Mouse (Mus musculus) liver, adult 2 months (tissue): Measurements from ENCODE around the gene AW822073. TPM values are rescaled to one million over a fixed set of nuclear protein-coding genes. Genes with fewer than 3 reads are reported as not detected.
"Not testable (repeated sequence)": the region's sequence is repeated elsewhere in the genome, so short reads cannot be mapped to it uniquely, and the experiment has no call there.

Source experiments
- DNase-seq: peaks from one replicate; pipeline ENCODE4 v3.0.0-alpha.2; 2011; ENCODE audit warnings: low read depth, low spot score; ENCODE audit errors: extremely low read depth
- H3K27ac ChIP-seq: fragments of 200-500 bp; replicated peaks from 2 replicates; pipeline ENCODE4 v1.5.1; 2012; ENCODE audit warnings: low read depth, mild to moderate bottlenecking, control low read depth, inconsistent platforms, low read length; ENCODE audit not compliant: insufficient read depth
- H3K27me3 ChIP-seq: fragments of 200-500 bp; 2 replicates; pipeline ENCODE4 v1.6.1; 2012; ENCODE audit warnings: mild to moderate bottlenecking, moderate library complexity, low read length, inconsistent platforms; ENCODE audit not compliant: control insufficient read depth, insufficient read depth
- H3K36me3 ChIP-seq: fragments of 200-500 bp; 2 replicates; pipeline ENCODE4 v1.6.1; 2012; ENCODE audit warnings: low read length, inconsistent platforms; ENCODE audit not compliant: control insufficient read depth, insufficient read depth
- H3K4me1 ChIP-seq: fragments of 200-500 bp; 2 replicates; pipeline ENCODE4 v1.6.1; 2011; ENCODE audit warnings: low read length; ENCODE audit not compliant: control insufficient read depth, insufficient read depth
- H3K4me3 ChIP-seq: fragments of 200-500 bp; 2 replicates; pipeline ENCODE4 v1.5.1; 2011; ENCODE audit warnings: low read depth, mild to moderate bottlenecking, control low read depth, low read length, moderate library complexity; ENCODE audit not compliant: insufficient read depth
- H3K79me2 ChIP-seq: fragments of 200-500 bp; 2 replicates; pipeline ENCODE4 v1.6.1; 2012; ENCODE audit warnings: inconsistent platforms, mild to moderate bottlenecking, low read length, moderate library complexity; ENCODE audit not compliant: control insufficient read depth, insufficient read depth
- H3K9ac ChIP-seq: fragments of 200-500 bp; 2 replicates; pipeline ENCODE4 v1.6.1; 2012; ENCODE audit warnings: low read depth, mild to moderate bottlenecking, control low read depth, inconsistent platforms, low read length
- WGBS: fragments of 180-500 bp; shearing (Covaris S2); methylation state at CpG from one replicate; pipeline ENCODE4 v1.1.7; 2018; 5-methylcytosine and 5-hydroxymethylcytosine counted together
- polyA plus RNA-seq: library from polyadenylated mRNA; depleted of rRNA; stranded (reverse); fragments of >200 nt; gene quantifications from 2 replicates; pipeline ENCODE4 v1.2.3, GENCODE M21; 2012
- total RNA-seq: library from RNA; depleted of rRNA; stranded (reverse); fragments of >200 nt; gene quantifications from 2 replicates; pipeline ENCODE4 v1.2.3, GENCODE M21; 2014

The AW822073 gene
- total and polyA plus RNA-seq, 2 experiments, result not detected

- DNase-seq, H3K27me3 ChIP-seq, H3K4me1 ChIP-seq, H3K9ac ChIP-seq, H3K36me3 ChIP-seq, H3K4me3 ChIP-seq, H3K27ac ChIP-seq, H3K79me2 ChIP-seq: not testable (repeated sequence)
- WGBS, result 82% methylated on average over 5 of the region's 7 CpGs
Observed at GRCm38 (mm10) chr10:58231088-58231487, 6.4 kb upstream of the AW822073 start.

DNA sequence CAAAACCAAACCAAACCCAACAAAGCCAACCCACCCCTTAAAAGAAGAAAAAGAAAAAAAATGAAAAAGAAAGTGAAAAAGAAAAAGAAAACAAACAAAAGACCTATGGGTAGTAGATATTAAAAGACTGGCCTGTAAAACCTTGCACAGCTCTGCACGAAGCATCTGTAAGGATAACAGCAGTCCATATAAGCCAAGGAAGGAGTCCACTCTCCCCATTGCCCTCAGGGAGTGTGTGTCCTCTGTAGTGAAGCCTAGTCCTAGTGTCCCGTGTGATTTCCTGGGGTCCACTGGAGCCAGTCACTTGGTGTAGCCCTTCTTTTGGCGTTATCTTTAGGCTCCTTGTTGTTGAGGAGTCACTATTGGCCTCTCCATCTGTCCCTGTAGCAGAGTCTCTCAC lies 5.3 kb upstream of the AW822073 start:
- not testable (repeated sequence) for DNase-seq, H3K27ac ChIP-seq, H3K79me2 ChIP-seq, H3K9ac ChIP-seq, H3K27me3 ChIP-seq, H3K36me3 ChIP-seq, H3K4me3 ChIP-seq, H3K4me1 ChIP-seq
- WGBS, result 55% methylated on average over 3 of the region's 3 CpGs

DNA sequence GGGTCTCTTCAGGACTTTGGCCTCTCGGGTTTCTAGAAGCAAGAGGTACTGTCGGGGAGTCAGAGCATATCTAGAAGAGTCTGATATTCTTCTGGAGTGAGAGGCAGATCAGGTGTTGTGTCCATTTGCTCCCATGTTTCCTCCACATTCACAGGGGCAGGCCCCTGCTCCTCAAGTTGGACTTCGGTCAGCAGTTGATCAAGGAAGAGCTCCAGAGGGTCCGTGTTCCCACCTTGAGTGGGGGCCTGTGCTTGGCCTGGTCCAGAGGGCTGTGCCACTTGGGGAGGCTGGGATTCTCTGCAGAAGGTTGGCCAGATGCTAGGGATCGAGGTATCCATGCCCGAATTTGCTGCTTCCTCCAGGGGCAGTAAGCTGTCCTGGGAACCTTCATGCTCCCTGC lies 3.1 kb upstream of the AW822073 start:
- not testable (repeated sequence) for H3K36me3 ChIP-seq, H3K79me2 ChIP-seq, H3K27ac ChIP-seq, H3K9ac ChIP-seq, DNase-seq, H3K27me3 ChIP-seq, H3K4me1 ChIP-seq, H3K4me3 ChIP-seq
- 83% methylated on average over 2 of the region's 6 CpGs for WGBS

- H3K9ac ChIP-seq, H3K27me3 ChIP-seq, H3K27ac ChIP-seq, H3K36me3 ChIP-seq, DNase-seq, H3K4me1 ChIP-seq, H3K4me3 ChIP-seq, H3K79me2 ChIP-seq: not testable (repeated sequence)
- WGBS, result 72% methylated on average over 4 of the region's 4 CpGs
Observed at GRCm38 (mm10) chr10:58226357-58226756, 1.6 kb upstream of the AW822073 start.

GRCm38 (mm10) chr10:58223972-58224805 lies 541 bp downstream of the AW822073 start:
- H3K9ac ChIP-seq, H3K4me1 ChIP-seq, DNase-seq, H3K27me3 ChIP-seq, H3K79me2 ChIP-seq, H3K36me3 ChIP-seq, H3K4me3 ChIP-seq, H3K27ac ChIP-seq: not testable (repeated sequence)
- 82% methylated on average over 31 of the region's 31 CpGs for WGBS

- H3K4me3 ChIP-seq, H3K79me2 ChIP-seq, H3K4me1 ChIP-seq, H3K27me3 ChIP-seq, H3K27ac ChIP-seq, H3K9ac ChIP-seq, H3K36me3 ChIP-seq, DNase-seq: not testable (repeated sequence)
- WGBS, result 78% methylated on average over 4 of the region's 6 CpGs
Observed at GRCm38 (mm10) chr10:58223161-58223560, 1.6 kb downstream of the AW822073 start.

DNA sequence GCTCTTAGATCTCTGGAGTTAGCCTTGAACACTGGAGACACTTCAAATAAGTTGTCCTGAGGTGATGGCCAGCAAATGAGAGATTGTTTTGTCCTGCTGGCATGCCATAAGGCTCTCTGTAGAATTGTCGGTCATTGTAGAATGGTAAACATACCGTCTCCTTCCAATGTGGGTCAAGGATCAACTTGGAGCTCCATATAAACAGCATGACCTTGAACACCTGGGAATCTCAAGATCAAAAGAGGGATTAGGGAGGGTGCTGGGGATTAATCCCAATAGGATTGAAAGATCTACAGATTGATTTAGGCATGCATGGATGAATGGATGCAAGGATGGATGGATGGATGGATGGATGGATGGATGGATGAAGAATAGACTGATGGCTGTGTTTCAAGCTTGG lies 3.2 kb downstream of the AW822073 start:
- WGBS, result 77% methylated on average over 2 of the region's 2 CpGs
- H3K4me3 ChIP-seq, H3K27ac ChIP-seq, H3K36me3 ChIP-seq, DNase-seq, H3K4me1 ChIP-seq, H3K79me2 ChIP-seq, H3K9ac ChIP-seq, H3K27me3 ChIP-seq: not testable (repeated sequence)
